Mouse (Mus musculus): ENCODE measurements at regions not wholly inside any gene's neighbourhood (a gene's known extent, or its start where the extent isn't known, plus 50 kb on each side); places are given as distances from the start of the nearest gene placed in this dataset.
A peak's percentile ranks its signal among the peaks of the same experiment; 100 is the strongest.
"Not testable (repeated sequence)": the region's sequence is repeated elsewhere in the genome, so short reads cannot be mapped to it uniquely, and the experiment has no call there.

GRCm38 (mm10) chr3:21891819-21892480 is 184.5 kb upstream of the Tbl1xr1 start:
- no peak for DNase-seq

DNA sequence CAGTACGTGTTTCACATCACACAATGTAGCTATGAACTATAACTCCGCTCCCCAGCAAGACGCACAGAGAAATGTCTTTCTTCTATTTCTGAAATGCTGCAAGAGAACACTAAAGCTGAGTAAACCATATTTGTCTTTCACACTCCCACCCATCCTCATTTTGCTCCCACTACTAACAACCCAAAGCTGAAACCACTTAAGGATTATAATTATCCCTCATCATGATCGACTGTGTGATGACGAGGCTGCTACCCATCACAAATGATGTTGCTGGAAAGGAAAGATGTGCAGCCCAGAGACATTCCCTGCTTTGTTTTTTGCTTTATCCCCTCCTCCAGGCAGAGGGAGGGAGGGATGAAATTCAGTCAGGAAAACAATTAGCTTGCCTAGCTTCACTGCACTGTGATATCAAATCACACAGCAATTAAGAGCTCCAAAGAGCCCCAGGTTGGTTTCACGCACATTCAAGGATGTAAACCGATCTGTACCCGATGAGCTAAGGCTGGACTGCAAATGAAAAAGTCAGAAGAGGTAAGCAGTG is 183.5 kb upstream of the Tbl1xr1 start:
- DNase-seq: peak; percentile 48

DNA sequence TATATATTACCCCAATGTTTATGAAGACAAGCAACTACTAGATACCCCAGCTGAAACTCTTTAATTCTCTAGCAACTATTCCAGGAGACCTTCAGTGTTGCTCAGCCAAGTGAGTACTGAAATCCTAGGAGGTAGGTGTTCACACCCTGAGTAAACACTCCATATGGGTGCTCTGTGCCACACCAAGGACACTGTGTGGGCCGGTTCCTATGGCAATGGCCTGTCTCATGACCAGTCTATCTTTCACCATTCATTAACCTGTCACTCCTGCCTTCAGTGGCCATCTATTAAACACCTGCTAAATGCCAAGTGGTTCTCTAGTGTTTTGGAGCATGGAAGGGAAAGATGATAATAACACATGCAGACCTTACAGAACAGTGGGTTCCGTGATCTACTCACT is 180.9 kb upstream of the Tbl1xr1 start:
- no peak for DNase-seq

- DNase-seq: peak; percentile 12
Observed at GRCm38 (mm10) chr3:21898241-21898640, 178.2 kb upstream of the Tbl1xr1 start.

- no peak for DNase-seq
Observed at GRCm38 (mm10) chr3:21905384-21906073, 170.9 kb upstream of the Tbl1xr1 start.

DNA sequence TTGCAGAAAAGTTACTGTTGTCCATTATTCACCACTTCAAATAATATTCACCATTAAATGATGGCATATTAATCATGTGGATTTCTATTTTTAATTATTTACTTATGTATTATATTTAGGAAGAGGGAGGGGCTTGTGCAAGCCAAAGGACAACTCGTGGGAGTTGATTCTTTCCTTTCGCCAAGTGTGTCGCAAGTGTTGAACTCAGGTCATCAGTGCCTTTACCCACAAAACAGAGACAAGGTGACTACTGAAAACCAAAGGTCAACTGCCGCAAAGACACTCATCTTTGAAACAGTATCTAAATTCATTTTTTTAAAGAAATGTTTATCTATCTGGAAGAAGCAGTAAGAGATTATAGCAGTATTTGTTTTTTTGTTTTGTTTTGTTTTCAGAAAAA is 167.6 kb upstream of the Tbl1xr1 start:
- no peak for DNase-seq

- DNase-seq: no peak
Observed at GRCm38 (mm10) chr3:21910080-21910479, 166.4 kb upstream of the Tbl1xr1 start.

DNA sequence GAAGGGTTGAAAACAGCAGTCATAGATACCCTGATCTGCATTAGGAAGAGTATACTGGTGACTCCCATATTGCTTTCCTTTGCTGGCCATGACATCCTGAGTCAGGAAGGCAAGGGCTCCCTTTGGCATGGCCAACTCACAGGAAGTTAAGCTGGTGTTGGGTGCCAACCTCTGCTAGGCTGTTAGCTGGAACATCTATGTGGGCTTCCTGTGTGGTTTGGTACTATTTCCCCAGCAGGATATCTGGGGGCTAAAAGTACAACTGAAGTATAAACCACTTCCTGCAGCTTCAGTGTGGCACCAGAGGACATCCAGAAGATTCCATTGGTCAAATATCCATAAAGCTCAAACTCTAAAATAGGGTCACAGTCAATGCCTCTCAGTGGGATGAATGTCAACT is 165.4 kb upstream of the Tbl1xr1 start:
- no peak for DNase-seq

GRCm38 (mm10) chr3:21917228-21917910 is 159.1 kb upstream of the Tbl1xr1 start:
- no peak for DNase-seq

DNA sequence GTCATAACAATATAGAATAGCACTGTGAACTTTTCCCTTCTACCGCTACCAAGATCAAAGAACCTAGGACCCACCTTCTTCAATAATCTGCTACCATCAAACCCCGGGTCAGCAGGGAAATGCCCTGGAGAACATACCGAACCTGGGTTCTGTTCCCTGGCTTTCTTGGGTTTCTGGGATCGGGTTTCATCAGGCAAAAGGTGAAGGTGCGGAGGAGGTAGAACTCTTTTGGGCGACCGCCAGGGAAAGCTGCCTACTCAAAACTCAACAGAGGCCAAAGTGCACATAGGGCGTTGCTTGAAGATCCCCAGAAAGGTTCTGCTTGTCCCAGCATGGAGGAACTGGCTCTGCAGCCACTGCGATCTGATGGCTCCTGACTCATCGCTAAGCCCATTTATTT is 158.0 kb upstream of the Tbl1xr1 start:
- no peak for DNase-seq

DNA sequence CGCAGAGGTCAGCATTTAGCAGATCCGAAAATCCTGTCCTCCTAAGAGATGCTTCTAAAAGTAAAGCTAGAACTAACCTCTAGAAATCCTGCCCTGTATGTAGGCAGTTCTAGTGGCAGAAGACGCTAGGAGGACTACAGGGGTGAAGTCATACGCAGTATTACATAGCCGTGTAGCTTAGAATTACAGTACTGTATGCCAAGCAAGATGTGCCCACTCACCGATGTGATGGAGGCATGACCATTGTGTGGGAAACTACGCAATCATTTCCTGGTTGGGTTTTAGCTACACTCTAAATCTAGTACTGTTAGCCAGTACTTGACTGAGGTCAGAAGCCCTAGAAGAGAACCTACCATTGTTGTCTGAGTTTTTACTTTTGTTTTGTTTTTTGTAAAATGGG is 156.5 kb upstream of the Tbl1xr1 start:
- DNase-seq: no peak

DNA sequence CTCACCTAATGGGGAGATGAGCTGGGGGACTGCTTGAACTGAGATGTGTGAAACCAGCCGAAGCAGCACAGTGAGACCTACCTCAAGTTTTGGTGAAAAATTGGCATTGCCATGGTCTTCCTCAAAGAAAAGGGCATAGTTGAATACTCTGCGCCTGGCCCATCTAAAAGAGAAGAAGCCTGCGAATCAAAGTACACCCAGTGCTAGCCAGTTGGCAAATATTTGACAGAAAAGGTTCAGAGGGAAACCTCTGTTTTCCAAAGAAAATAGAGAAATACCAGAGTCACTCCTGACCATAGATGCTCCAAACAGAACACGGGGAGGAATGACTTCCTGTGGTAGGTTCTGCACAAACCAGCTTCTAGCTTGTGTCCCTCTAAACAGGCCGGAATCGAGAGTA is 144.5 kb upstream of the Tbl1xr1 start:
- no peak for DNase-seq

DNA sequence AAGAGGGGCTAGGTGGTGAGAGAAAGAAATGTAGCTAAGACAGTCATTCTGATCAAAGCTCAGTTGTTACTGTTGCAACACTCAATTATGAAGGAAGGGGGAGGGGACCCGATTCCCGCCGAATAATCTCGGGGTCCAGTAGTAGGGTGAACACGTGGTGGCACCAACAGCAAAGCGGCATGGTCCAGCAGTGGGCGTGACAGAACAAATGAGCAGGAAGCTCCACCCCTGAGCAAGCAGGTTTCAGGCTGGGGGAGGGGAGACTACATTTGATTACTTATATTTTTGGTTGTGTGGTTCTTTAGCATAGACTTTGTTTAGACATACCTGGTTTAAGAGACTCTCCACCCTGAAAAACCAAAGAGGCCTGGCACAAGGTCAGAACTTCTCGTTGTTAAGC is 143.8 kb upstream of the Tbl1xr1 start:
- DNase-seq: not testable (repeated sequence)

DNA sequence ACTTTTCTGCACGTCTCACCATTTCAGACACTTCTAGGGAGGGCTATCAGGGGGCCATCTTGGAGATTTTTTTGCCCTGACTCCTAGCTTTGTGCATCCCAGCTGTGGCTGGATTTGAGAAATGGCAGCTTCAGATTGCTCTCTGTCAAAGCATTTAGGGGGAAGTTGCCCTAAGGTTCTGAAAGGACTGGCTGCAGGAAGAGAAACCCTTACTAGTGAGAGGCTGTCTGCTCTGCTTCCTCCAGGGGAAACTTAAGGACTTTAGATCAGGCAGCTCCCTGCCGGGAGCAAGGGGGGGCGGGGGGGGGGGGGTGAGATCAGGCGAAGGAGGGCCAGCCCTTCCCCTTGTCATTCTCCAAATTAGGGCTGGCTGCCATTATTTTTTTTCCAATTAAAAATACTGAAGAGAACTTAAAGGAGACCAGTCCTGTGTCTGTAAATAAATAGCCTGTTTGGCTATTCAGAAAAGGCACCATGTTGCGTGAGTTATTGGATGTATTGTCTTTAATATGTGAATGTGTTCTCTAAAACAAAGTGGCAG is 141.7 kb upstream of the Tbl1xr1 start:
- DNase-seq: peak; percentile 12

DNA sequence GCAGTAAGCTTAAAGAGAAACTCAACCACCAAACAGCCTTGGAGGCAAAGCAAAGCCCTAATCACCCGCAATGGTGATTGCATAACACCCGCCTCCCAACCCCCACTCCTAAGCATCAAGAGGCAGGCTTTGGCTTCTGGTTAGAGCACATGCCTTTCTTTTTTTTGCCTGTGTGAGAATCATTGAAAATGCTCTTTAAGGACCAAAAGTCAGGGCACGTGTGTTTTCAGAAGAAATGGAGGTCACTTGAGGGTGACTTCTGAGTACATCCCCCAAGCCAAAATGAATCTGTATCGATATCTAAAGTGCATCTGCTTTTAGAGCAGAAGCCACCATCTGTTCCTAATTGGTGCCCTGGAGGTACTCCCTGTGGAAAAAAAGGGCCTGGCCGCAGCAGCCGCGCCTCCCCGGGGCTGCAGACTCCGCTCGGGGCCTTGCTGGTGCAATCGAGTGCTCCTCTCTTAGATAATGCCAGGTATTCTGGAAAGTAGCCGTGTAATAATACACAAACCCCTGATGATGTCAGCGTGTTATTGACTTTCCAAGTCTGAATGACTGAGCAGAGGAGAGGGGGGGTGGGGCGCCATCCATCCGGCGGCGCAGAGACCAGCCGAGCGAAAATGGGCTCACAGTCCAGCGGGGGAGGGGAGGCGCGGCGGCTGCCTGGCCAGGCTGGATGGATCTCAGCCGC is 140.7 kb upstream of the Tbl1xr1 start:
- peak; percentile 89 for DNase-seq

DNA sequence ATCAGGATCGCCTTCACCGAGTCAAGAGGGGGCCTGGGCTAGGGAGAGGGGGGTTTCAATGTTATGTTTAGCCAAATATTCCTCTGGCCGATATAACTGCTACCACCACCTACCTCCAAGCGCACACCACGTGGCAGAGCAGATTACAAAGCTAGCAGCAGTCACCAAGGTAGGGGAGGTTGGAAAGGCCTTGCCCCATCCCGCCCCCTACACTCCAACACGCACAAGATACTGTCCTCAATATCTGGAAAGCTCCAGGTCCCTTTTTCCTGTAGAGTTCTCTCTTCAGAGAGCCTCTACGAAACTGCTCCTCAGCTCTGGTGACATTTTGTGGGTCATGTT is 140.2 kb upstream of the Tbl1xr1 start:
- no peak for DNase-seq

DNA sequence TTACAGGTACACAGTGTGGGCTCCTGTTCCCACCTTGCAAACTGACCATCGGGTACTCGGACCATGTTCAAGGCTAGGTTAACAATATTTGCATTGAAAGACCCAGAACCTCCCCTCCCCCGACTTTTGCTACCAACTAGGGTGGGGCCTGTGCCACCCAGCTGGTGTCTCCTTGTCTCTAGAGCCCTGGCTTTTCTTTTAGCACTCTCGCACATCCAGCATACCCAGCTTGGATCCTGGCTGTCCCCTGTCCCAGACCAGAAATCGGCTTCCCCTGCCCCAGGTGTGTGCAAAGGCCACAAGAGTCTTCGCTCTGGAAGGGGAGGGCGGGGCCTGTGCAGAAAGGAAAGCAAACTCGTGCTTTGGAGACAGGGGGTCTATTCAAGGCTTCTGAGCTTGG is 139.8 kb upstream of the Tbl1xr1 start:
- no peak for DNase-seq

DNA sequence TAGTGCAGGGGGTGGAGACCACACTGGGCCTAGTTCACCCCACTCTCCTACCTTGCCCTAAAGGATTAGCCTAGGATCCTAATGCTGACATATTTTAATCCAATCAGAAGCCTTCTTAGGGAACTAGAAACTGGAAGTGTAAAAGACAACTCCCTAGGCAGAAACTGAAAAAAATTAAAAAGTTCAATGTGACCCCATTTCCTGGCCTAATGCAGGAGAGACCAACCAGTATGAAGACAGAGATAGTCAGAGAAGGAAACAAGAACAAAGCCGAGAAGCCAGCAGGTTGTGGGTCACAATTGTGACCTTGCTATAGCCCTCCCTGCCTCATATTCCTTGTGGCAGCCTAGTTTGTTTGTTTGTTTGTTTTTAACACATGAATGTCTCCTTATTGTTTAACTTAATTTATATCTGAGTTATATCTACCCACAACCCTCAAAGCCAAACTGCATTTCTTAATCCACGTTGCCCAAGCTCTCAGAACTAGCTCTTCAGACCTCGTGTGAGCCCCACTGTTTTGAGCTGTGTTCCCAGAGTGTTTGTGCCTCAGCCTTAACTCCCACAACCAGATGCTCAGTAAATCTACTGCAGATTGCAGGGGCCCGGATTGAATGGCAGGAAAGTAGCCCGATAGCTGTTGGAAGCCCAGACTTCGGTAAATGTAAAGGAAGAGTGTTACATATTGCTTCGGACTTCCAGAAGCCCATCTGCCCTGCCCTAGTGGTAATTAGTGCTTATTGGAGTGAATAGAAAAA is 139.0 kb upstream of the Tbl1xr1 start:
- DNase-seq: peak; percentile 69

- DNase-seq: peak; percentile 75
Observed at GRCm38 (mm10) chr3:21938071-21938848, 138.2 kb upstream of the Tbl1xr1 start.

DNA sequence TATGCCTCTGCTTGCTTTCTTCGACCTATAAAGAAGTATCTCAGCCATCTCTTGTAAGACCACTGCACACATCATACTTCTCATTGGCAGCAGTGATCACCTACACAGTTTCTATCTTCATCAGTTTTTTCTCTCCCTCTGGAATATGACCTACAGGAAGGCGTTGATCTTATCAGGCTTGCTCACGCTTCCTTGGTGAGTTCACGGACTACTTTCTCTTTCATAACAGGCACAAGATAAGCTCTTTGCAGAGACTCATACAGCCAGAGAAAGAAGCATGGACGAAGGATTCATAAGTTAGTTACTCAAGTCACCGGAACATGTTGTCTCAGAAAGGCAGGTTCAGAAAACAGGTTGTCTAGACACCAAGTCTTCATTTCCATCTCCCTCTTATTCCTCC is 136.7 kb upstream of the Tbl1xr1 start:
- DNase-seq: no peak

- no peak for DNase-seq
Observed at GRCm38 (mm10) chr3:21941596-21941995, 134.9 kb upstream of the Tbl1xr1 start.

GRCm38 (mm10) chr3:21942912-21943311 is 133.5 kb upstream of the Tbl1xr1 start:
- no peak for DNase-seq
